Mouse (Mus musculus) testis, postnatal 10 days (tissue): ENCODE results near the gene Patz1.
A peak's percentile ranks its signal among the peaks of the same experiment; 100 is the strongest.

Experiments used
- DNase-seq: peaks from one replicate; pipeline ENCODE4 v3.0.0; 2021; ENCODE audit warnings: low spot score

The Patz1 gene

DNA sequence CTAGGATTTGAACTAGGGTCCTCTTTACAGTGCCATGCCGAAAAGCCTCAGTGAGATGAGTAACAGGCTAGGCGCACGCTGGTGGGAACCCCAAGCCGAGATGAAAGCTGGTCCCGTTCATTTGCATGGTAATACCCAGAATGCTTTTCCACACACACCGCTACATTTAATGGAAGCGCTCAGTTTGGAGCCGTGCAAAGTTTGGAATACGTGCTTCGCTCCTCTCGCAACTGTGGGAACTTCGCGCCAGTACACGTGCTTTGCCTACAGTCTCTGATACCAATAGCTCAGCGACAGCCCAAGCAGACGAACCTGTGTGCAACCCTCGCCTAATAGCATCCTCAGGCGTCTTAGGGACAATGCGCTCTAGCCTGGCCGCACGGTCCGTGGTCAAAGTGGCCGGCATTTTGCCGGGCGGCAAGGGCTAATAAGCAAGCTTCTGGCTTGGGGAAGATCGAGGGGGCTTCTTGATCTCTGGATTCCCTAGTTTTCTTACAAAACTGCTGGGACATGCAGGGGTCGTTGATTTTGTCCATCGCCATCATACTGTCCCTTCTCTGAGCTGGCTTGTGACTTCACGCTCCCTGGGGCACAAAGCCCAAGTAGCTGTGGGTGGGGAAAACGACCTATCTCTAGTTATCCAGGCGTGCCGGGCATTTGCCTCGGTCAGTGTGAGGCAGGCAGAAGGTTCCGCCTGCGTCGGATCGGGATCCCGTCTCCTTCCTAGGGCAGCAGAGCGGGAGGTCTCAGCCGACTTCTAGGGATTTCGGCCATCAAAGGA, at the start of gene Patz1:
Gene Patz1 (plus strand): TSS at position 354 of the 781 bp plus-strand sequence.
- peak; percentile 68 for DNase-seq

DNA sequence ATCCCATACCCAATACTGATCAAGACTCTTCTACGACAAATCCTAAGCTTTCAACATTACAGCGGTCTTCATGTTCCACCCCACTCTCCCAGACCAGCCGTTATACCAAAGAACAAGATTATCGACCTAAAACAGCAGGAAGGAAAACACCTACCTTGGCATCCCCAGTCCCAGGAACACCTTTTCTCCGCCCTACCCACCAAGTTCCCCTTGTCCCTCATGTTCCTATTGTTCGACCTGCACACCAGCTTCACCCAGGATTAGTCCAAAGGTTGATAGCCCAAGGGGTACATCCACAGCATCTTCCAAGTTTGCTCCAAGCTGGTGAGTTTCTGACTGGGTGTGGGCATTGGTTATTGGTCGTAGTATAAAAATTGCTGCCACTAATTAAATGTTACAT, 46.3 kb upstream of the Patz1 start:
- DNase-seq = no peak

DNA sequence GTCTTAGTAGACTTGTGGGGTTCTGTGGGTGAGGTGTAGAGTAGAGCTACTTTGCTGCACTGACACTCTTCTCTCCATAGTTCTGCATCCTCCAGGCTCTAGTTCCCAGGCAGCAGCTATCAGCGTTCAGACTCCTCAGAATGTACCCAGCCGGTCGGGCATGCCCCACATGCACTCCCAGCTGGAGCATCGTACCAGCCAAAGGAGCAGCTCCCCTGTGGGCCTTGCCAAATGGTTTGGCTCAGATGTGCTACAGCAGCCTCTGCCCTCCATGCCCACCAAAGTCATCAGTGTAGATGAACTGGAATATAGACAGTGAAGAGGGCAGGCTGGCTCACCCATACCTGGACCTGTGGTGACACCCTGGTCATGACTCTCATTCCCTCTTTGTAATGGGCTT, 44.9 kb upstream of the Patz1 start:
- DNase-seq = no peak

DNA sequence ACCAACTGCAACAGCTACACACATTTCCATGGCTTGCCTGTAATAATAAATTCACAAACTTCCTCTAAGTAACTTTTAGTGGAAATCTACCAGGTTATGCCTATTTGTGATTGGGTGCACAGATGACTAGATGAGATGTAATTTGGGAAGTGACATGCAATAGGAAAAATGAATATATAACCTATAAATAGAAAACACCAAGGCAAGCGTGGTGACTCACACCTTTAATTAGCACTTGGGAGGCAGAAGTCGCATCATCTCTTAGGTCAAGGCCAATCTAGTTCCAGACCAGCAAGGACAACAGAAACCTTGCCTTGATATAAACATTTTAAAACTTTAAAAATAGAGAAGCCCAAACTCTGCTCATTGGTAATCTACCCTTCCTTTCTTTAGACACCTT, 41.3 kb upstream of the Patz1 start:
- DNase-seq = no peak

DNA sequence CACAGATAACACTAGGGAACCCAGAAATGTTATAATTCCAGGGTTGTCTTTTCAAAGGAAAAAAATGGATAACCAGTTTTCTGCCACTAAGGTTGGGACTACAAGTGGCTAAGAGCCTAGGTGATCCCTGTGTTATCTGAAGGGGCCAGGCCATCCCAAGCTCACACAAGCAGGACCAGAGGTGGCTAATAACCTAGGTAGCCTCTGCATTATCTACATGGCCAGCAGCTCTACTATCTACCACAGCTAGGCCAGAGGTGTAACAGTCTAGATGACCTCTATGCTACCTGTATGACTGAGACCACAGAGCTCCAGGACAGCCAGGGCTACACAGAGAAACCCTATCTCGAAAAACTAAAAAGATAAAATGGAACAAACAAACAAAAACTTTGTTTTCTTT, 29.1 kb upstream of the Patz1 start:
- DNase-seq = no peak

DNA sequence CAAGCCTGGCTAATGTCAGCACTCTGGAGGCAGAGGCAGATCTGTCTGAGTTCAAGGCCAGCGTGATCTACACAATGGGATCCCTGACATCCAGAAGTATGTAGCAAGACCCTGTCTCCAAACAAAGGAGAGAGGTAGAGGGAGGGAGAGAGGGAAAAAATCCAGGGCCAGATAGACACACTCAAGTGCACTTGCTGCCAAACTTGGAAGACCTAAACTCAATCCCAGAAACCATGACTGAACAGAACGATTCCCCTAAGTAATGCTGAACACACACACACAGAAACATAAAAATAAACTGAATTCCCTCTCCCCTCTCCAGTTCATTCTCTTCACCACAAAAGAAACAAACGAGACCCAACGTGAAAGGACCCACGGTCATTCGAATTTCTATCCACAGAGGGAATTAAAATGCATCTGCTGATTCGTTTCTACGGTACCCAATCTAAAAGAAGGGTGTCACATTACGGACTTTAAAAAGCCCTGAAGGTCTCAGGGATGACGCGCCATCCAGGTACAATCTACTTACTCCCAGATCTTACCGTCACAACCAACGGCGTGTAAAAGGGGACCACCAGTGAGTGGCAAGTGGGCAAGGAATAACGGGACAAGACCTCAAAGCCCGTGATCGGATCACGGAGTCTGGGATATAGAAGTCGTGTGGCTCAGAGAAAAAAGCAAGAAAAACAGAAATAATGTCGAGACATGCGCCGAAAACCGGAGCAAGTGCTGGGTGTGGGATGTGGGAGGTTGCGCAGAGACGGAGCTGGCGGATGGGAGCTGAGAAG, 23.2 kb upstream of the Patz1 start:
- no peak for DNase-seq

DNA sequence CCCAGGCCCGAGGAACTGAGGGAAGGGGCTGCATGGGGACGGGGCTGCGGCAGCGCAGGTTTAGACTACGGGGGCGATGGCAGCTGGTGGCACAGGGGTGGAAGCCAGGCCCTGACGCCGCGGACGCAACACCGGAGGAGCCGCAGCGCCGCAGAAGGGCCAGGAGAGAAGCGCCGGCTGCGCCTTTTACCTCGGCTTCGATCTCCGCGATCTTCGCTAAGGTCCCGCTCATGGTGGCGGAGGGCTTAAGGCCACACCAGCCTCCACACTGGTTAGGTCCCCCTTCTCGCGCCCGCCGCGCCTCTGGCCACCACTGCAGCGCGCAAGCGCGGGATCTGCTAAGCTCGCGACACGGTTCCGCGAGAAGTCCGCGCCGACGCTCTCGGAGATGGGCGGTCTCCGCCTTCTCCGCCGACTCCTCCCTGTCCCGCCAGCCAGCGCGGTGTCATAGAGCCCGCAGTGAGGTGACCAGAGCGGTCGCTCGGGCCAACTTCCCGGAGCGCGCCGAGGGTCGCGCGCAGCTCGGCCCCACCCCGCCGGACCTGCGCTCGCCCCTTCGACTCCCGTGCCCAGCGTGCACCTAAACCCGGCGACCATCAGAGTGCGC, 22.5 kb upstream of the Patz1 start, which contains the start of gene Drg1:
Gene Drg1 (minus strand): TSS at position 337 of the 607 bp plus-strand sequence.
- peak; percentile 95 for DNase-seq

DNA sequence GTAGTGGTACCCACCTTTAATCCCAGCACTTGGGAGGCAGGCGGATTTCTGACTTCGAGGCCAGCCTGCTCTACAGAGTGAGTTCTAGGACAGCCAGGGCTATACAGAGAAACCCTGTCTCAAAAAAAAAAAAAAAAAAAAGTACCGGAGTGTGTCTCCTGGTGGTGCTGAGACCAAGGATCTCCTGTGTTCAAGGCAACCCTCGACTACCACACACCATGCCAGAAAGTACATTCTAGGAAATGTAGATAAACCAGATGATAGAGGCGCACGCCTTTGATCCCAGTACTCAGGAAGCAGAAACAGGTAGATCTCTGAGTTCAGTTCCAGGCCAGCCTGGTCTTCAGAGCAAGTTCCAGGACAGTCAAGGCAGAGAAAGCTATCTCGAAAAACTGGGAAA, 21.5 kb upstream of the Patz1 start:
- DNase-seq = no peak

DNA sequence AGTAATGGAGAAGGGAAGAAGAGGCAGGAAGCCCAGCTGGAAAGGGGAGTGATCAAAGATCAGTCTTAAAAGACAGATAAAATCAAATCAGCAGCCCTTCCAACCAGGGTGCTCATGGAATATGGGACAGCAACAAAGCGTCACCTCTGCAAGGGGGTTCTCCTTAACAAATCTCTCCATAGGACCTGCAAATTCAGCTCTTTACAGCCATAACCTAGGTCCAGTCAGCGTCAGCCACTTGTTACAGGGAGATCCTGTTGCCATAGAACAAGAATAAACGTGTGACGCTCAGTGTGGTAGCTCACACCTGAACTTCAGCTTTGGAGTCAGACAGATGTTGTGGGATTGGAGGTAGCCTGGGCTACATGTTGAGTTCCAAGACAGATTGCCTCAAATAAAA, 19.4 kb upstream of the Patz1 start:
- peak; percentile 7 for DNase-seq

DNA sequence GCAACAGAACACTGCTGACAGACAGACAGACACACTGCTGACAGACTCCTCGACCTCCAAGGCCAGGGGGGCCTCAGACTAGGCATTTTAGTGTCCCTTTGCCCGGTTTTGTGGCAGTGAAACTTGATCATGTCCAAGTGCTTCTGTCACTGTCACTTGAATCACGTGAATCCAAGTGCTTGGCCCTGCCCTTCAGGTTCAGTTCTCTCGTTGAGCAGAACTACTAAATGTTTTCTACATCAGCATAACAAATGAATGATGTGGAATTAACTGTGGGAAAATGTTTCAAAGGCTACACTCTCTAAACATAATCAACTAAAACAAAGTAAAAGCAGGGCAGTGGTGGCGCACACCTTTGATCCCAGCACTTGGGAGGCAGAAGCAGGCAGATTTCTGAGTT, 10.3 kb upstream of the Patz1 start:
- DNase-seq = peak; percentile 27

DNA sequence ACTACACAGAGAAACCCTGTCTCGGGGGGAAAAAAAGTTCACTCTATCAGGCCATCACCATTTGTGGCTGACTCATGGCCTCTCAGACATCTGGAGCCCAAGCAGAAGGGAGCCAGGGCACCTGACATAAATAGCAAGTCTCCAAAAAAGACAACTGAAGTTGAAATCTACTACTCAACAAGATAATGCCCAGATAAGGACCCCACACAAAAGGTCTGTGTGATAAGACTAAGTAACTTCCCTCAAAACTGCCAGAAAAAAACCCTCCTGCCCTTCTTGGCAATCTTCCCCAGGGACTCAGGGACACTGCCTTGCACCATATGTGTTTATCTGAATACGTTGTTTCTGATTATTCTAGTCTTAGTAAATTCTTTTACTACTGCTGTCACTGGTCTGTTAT, 8.9 kb upstream of the Patz1 start:
- peak; percentile 14 for DNase-seq

DNA sequence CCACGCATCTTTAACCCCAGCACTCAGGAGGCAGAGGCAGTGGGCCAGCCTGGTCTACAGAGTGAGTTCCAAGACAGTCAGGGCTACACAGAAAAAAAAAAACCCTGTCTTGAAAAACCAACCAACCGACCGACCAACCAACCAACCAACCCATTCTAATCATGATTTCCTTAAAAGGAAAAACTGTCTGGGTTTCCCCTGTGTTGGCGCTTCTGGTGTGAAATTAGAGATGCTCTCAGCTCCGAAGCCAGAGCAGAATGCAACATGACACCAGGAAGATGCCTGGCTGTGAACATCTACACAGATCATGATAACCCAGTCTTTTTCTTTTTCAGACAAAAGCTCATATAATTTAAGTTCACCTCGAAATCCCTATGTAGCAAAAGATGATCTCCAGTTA, 5.8 kb upstream of the Patz1 start:
- no peak for DNase-seq

DNA sequence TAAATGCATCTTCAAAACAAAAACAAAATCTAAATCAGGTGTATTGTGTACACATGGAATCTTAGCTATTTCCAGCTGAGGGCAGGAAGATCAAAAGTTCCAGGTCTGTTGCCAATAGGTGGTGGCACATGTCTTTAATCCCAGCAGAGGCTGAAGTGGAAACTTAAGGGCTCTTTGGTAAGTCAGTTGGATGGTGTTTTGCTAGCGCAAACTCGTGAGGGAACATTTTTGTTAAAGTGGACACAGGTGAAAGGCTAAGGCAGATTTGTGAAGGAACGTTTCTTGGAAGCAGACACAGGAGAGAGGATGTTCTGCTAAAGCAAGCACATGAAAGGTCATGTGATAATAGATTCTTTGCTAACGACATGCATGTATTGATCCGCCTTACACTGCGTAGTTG, 5.0 kb upstream of the Patz1 start:
- no peak for DNase-seq

DNA sequence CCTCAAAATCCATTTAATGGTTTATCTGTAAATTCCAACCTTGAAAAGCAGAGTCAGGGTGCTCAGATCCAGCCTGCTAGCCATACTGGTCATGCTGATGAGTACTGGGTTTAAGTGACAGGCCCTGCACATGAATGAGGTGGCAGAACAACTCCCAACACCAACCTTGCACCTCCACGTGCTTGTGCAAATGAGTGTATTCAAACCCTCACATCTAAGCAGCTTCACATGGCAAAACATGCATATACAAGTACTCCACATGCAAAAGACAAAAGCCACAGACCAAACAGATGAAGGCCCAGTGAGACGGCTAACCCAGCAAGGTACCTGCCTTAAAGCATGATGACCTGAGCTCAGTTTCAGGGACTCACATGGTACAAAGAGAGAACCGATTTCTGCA, 2.7 kb upstream of the Patz1 start:
- DNase-seq = no peak

DNA sequence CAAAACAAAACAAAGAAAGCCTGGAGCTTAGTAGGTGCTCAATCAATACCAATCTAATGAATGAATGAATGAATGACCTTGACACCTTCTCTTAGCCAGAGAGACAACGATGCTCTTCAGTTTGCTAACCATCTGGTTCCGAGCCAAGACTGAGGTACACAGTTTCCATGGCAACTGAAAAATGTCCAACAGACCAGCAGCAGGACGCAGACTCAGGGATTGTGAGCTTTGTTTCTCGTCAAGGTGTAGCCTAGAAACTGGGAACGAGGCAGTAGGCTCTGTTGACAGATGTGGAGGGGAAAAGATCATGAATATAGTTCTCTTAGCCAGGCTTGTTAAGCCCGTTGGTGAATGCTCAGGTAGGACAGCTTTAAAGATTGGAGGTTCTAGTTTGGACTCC, 1.5 kb upstream of the Patz1 start:
- DNase-seq = no peak

DNA sequence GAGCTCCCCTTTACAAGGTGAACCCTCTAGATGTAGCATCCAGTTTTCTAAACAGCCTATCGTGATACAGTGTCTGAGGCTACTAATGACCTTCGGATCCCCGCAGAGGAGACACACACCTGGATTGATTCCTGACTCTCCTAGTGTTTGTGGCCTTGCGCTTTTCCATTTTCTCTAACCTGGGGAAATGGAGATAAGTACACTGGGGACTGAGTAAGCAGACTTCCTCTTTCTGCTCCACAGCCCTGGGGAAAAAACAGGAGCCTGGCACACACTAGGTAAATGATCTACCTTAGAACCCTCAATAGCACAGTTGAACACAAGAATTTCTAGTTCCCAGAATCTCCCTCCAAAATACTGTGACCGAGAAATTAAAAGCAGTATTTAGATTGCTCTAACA, 753 bp upstream of the Patz1 start:
- no peak for DNase-seq

DNA sequence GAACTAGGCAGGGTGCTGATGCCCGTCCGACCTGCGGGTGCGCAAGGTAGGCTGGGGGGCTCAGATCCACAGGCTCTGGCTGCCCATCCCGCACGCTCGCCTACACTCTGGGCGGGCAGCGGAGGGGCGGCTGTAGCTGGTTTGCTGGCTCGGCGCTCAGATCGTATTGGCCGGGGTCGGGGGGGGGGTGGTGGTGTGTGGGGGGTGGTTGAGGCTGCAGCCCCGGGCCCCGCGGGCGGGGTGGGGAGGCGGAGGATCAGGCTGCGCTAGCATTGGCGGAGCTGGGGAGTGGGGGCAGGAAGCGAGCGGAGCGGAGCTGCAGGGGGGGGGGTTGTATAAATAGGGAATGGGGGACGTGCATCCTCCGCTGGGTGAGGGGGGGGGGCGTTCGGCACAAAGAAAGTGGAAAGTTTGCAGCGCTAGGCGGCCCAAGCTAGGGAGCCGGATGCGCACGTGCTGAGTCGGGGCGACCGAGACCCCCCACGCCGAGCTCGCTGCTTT, 678 bp downstream of the Patz1 start:
- peak; percentile 84 for DNase-seq

DNA sequence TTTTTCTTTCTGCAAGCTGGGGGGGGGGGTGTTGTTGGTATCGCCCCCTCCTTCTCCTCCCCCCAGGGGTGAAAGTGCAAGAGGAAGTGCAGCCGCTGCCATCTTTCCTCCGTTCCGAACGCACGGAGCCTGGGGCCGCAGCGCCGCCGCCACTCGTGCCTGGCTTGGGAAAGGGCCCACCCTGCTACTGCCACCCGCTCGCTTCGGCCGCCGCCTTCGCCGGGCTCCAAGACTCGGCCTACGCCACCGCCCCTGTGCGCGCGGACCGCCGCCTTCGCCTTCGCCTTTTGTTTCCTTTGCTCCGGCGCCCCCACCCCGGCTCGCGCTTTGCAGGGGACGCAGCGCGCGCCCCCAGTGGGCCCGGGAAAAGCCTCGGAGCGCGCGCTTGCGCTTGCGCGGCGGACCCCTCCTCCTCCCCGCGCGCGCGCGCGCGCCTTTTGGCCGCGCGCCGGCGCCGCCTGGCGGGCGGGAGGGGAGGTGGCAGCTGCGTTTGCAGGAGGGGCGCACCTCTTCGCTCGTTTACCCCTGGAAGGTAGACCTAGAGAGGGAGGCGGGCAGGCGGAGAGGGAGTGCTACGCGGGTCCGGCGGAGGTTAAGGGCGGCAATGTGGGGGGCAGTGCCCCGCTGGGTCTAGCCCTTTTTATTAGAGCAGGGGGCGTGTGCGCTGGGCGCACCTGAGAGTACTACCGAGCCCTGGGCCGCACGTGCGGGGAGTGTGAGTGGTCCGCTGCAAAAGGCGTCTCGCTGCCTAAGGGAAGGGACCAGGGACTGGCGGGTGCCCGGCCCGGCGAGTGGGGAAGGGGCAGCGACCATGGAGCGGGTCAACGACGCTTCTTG, 1.3 kb downstream of the Patz1 start:
- peak; percentile 88 for DNase-seq

DNA sequence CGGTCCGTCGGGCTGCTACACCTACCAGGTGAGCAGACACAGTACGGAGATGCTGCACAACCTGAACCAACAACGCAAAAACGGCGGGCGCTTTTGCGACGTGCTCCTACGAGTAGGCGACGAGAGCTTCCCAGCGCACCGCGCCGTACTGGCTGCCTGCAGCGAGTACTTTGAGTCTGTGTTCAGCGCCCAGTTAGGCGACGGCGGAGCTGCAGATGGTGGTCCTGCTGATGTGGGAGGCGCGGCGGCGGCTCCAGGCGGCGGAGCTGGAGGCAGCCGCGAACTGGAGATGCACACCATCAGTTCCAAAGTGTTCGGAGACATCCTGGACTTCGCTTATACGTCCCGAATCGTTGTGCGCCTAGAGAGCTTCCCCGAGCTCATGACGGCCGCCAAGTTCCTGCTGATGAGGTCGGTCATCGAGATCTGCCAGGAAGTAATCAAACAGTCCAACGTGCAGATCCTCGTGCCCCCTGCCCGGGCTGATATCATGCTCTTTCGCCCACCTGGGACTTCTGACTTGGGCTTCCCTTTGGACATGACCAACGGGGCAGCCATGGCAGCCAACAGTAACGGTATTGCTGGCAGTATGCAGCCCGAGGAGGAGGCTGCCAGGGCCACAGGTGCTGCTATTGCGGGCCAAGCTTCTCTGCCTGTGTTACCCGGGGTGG, 2.1 kb downstream of the Patz1 start:
- DNase-seq = peak; percentile 66

DNA sequence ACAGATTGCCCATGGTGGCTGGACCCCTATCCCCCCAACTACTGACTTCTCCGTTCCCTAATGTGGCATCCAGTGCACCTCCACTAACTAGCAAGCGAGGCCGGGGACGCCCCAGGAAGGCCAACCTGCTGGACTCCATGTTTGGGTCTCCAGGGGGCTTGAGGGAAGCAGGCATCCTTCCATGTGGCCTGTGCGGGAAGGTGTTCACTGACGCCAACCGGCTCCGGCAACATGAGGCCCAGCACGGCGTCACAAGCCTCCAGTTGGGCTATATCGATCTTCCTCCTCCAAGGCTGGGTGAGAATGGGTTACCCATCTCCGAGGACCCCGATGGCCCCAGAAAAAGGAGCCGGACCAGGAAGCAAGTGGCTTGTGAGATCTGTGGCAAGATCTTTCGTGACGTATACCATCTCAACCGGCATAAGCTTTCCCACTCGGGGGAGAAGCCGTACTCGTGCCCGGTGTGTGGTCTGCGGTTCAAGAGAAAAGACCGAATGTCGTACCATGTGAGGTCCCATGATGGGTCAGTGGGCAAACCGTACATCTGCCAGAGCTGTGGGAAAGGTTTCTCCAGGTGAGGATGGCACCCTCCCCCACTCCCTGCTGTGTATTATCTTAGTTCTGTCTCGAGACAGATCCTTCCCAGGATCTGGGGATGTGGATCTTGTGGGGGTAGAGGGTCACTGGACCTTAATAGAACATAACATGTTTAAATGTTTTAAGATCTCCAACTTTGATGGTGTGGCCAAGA, 2.8 kb downstream of the Patz1 start:
- DNase-seq = no peak

DNA sequence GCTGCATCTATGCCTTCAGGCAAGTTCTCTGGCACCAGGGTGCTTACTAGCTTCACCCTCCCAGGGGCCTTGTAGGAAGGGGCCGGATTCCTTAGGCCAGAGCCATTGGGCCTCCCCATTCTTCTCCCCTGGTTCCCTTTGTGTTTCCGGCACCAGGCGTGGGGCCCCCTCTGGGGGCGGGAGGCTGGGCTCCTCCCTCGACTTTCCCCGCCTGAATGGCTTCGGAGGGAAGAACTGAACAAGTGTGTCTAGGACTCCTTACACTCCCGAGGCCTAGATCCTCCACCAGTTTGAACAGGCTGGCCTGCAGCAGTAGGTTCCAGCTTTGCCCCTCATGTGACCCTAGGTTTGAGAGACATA, 3.4 kb downstream of the Patz1 start:
- peak; percentile 68 for DNase-seq
